19 mouse cellular contexts compared by ENCODE assay signal in genomic region chr19:3623294-3623693, GRCm38 (mm10). TPM values are rescaled to one million over a fixed set of nuclear protein-coding genes. Genes with fewer than 3 reads are reported as not detected.
DNase-seq lines count a peak whose midpoint lies in the region; ATAC-seq and TF ChIP-seq lines count a peak whose summit lies in the region.
"Had no signal": no experiment of that assay in that cellular context is flagged by ENCODE, and none has a peak within 500 bp of the region (broad histone marks: within the 10 kb centered on the region; RNA-seq: fewer than 3 reads in every experiment).

No protein-coding gene starts in this region.

- H3K27me3 ChIP-seq in kidney, adult 2 months (replicated peaks; ENCODE audit: control insufficient read depth, insufficient read depth, low read length), result no peaks in the 10 kb centered on the region
- H3K27me3 ChIP-seq in testis, adult 2 months (ENCODE audit: control insufficient read depth, insufficient read depth, low read length), result no peaks in the 10 kb centered on the region
- no peaks in the 10 kb centered on the region for H3K27me3 ChIP-seq in MEL (ENCODE audit: control insufficient read depth in 1 of 2, insufficient read depth in 2 of 2, low read length in 2 of 2)
- H3K27me3 ChIP-seq in forebrain, embryonic 13.5 days, result no peaks in the 10 kb centered on the region
- H3K27me3 ChIP-seq: embryonic facial prominence, embryonic 12.5 days; forebrain, embryonic 15.5 days; heart, embryonic 12.5 days; lung, embryonic 15.5 days; Patski had no signal

- no peak for DNase-seq in kidney, adult 2 months
- no peak for DNase-seq in kidney, postnatal 14 days
- DNase-seq in testis, postnatal 14 days (ENCODE audit: low spot score), result no peak
- peak; percentile 30 for DNase-seq in MEL (ENCODE audit: low read depth, low spot score)
- DNase-seq in left cerebral cortex, adult 2 months (ENCODE audit: extremely low spot score in 1 of 2, low spot score in 2 of 2), result no peak
- DNase-seq in heart, postnatal 4 days, result no peak
- DNase-seq: cerebellum, adult 11-12 months; cerebellum, adult 9-11 months; gastrocnemius, postnatal 25 days; heart, adult 11 months; right cerebral cortex, postnatal 25 days had no signal

- no peak overlapping the region for H3K4me3 ChIP-seq in kidney, adult 2 months (ENCODE audit: insufficient read depth, low read depth, low read length)
- H3K4me3 ChIP-seq in testis, adult 2 months (ENCODE audit: control insufficient read depth, low read depth, low read length), result no peak overlapping the region
- H3K4me3 ChIP-seq in MEL (ENCODE audit: control insufficient read depth in 1 of 2, insufficient read depth in 1 of 2, low read depth in 2 of 2, low read length in 2 of 2), result no peak overlapping the region
- H3K4me3 ChIP-seq in left cerebral cortex, adult 2 months, result no peak overlapping the region
- H3K4me3 ChIP-seq in forebrain, embryonic 13.5 days, result no peak overlapping the region
- H3K4me3 ChIP-seq: embryonic facial prominence, embryonic 12.5 days; forebrain, embryonic 15.5 days; heart, embryonic 12.5 days; lung, embryonic 15.5 days had no signal

- no peak for ATAC-seq in forebrain, embryonic 13.5 days
- ATAC-seq: forebrain, embryonic 15.5 days; hindbrain, embryonic 16.5 days; Patski had no signal

- intact Hi-C loops in left cerebral cortex, adult 2 months (cut with DNase I), result loop anchor here (5.0 kb wide), 1 partner anchor 94 kb away; no protein-coding TSS in a partner anchor

- TF ChIP-seq RAD21 in MEL (IDR thresholded peaks at IDR 0.05; ENCODE audit: low read depth, low read length), result no peak; the same call in none of the 2 replicates

- TF ChIP-seq EP300 in MEL (IDR thresholded peaks at IDR 0.05; ENCODE audit: low read depth in 1 of 2, low read length in 2 of 2), result no peak

- H3K9me3 ChIP-seq in MEL (replicated peaks; ENCODE audit: insufficient read depth, low read length), result no peaks in the 10 kb centered on the region
- 0 out of 2 replicates have a peak, but pooled peaks cover 3% of the 10 kb centered on the region for H3K9me3 ChIP-seq in forebrain, embryonic 13.5 days (replicated peaks)
- H3K9me3 ChIP-seq: embryonic facial prominence, embryonic 12.5 days; forebrain, embryonic 15.5 days; lung, embryonic 15.5 days had no signal

- no peak overlapping the region for H3K27ac ChIP-seq in kidney, adult 2 months (ENCODE audit: insufficient read depth, low read depth, low read length)
- H3K27ac ChIP-seq in testis, adult 2 months (ENCODE audit: control insufficient read depth, insufficient read depth, low read depth, low read length), result no peak overlapping the region
- no peak overlapping the region for H3K27ac ChIP-seq in MEL (ENCODE audit: control insufficient read depth, low read depth, low read length)
- H3K27ac ChIP-seq in left cerebral cortex, adult 2 months, result no peak overlapping the region
- H3K27ac ChIP-seq in forebrain, embryonic 13.5 days, result no peak overlapping the region
- H3K27ac ChIP-seq: embryonic facial prominence, embryonic 12.5 days; forebrain, embryonic 15.5 days; lung, embryonic 15.5 days had no signal

- H3K36me3 ChIP-seq in kidney, adult 2 months (ENCODE audit: control insufficient read depth, insufficient read depth, low read length), result no peaks in the 10 kb centered on the region
- H3K36me3 ChIP-seq in testis, adult 2 months (ENCODE audit: control insufficient read depth, insufficient read depth, low read length), result no peaks in the 10 kb centered on the region
- peaks cover 0 to 6% of the 10 kb centered on the region in 2 experiments; a peak in 2 of 4 replicates for H3K36me3 ChIP-seq in MEL (ENCODE audit: control insufficient read depth in 1 of 2, insufficient read depth in 2 of 2, low read length in 2 of 2)
- H3K36me3 ChIP-seq in forebrain, embryonic 13.5 days (ENCODE audit: poor library complexity, severe bottlenecking), result peaks cover 64% of the 10 kb centered on the region

- peak; percentile 14; the same call in 1 of the 2 replicates for TF ChIP-seq CTCF in kidney, adult 2 months (conservative IDR thresholded peaks at IDR 0.05; ENCODE audit: insufficient read depth, insufficient read length, low read depth, low read length)
- peak; percentile 5; the same call in 1 of the 2 replicates for TF ChIP-seq CTCF in testis, adult 2 months (IDR thresholded peaks at IDR 0.05; ENCODE audit: control insufficient read depth, insufficient read depth, insufficient replicate concordance, low read depth, low read length)
- peak in 1 of 3 experiments; percentile 26; a peak in 1 of 6 replicates for TF ChIP-seq CTCF in MEL (IDR thresholded peaks at IDR 0.05 in 2 of 3, conservative IDR thresholded peaks at IDR 0.05 in 1 of 3; ENCODE audit: control insufficient read depth in 1 of 3, insufficient read depth in 1 of 3, low read depth in 2 of 3, low read length in 3 of 3, poor library complexity in 1 of 3, severe bottlenecking in 1 of 3)
- TF ChIP-seq CTCF in left cerebral cortex, adult 2 months (IDR thresholded peaks at IDR 0.05), result no peak

- no peaks in the 10 kb centered on the region for H3K79me2 ChIP-seq in MEL (ENCODE audit: control insufficient read depth, insufficient read depth, low read length, poor library complexity)

- no peak overlapping the region for H3K4me2 ChIP-seq in forebrain, embryonic 13.5 days
- H3K4me2 ChIP-seq: embryonic facial prominence, embryonic 12.5 days; forebrain, embryonic 15.5 days; heart, embryonic 12.5 days; lung, embryonic 15.5 days had no signal

- 96% methylated on average over 4 of the region's 4 CpGs for WGBS in kidney, adult 2 months
- 94% methylated on average over 4 of the region's 4 CpGs for WGBS in forebrain, embryonic 13.5 days

- no peak for TF ChIP-seq POLR2A in kidney, adult 2 months (IDR thresholded peaks at IDR 0.05; ENCODE audit: low read depth, low read length)
- TF ChIP-seq POLR2A in testis, adult 2 months (IDR thresholded peaks at IDR 0.05; ENCODE audit: control insufficient read depth, low read depth, low read length), result no peak
- TF ChIP-seq POLR2A in MEL (IDR thresholded peaks at IDR 0.05; ENCODE audit: control insufficient read depth in 1 of 2, insufficient read depth in 1 of 2, low read depth in 1 of 2, low read length in 2 of 2, poor library complexity in 1 of 2), result no peak

- no peak overlapping the region for H3K9ac ChIP-seq in MEL (ENCODE audit: control insufficient read depth, low read depth, low read length, poor library complexity, severe bottlenecking)
- no peak overlapping the region for H3K9ac ChIP-seq in forebrain, embryonic 13.5 days
- H3K9ac ChIP-seq: embryonic facial prominence, embryonic 12.5 days; forebrain, embryonic 15.5 days; heart, embryonic 12.5 days; lung, embryonic 15.5 days had no signal

- no peaks in the 10 kb centered on the region for H3K4me1 ChIP-seq in kidney, adult 2 months (ENCODE audit: control insufficient read depth, insufficient read depth, low read length)
- H3K4me1 ChIP-seq in testis, adult 2 months (ENCODE audit: control insufficient read depth, insufficient read depth, low read length), result no peaks in the 10 kb centered on the region; the same call in 1 of the 2 replicates
- H3K4me1 ChIP-seq in MEL (ENCODE audit: control insufficient read depth in 1 of 2, insufficient read depth in 2 of 2, low read length in 2 of 2), result no peaks in the 10 kb centered on the region; a peak in 1 of 4 replicates
- H3K4me1 ChIP-seq in forebrain, embryonic 13.5 days, result no peaks in the 10 kb centered on the region
- H3K4me1 ChIP-seq: embryonic facial prominence, embryonic 12.5 days; forebrain, embryonic 15.5 days; heart, embryonic 12.5 days; lung, embryonic 15.5 days had no signal

TF ChIP-seq in MEL, 35 proteins besides CTCF, POLR2A, EP300 and RAD21:
- TF ChIP-seq ZNF384 (IDR thresholded peaks at IDR 0.05; ENCODE audit: low read depth, low read length), result peak; percentile 59
- TF ChIP-seq SIN3A (IDR thresholded peaks at IDR 0.05; ENCODE audit: low read length), result no peak
TF ChIP-seq in MEL: peak in this region for 1.

RNA-seq across cellular contexts. Expression of gene Ppp6r3, which starts 47.7 kb away (rescaled TPM):
- 52.5 and 58.5 TPM in 2 replicates for polyA plus RNA-seq in kidney, adult 2 months (2012; rRNA removed)
- 28.3 and 28.8 TPM in 2 replicates for polyA plus RNA-seq in testis, adult 2 months (2012; rRNA removed)
- total RNA-seq in MEL (2012; rRNA removed), result 49.4 and 55.5 TPM in 2 replicates
- polyA plus RNA-seq in MEL (2012; ENCODE audit: insufficient read depth in 1 of 2, insufficient read length in 2 of 2, low read depth in 1 of 2, low replicate concordance in 2 of 2, missing spikeins in 1 of 2), result 100 to 1,000 TPM in 1 of 2 experiments, 10 to 100 TPM in 1; 70.0 to 135 TPM
- total RNA-seq in left cerebral cortex, adult 2 months (2021), result 10 to 100 TPM; 76.0 to 85.1 TPM
- total RNA-seq in heart, postnatal 4 days (2021), result 100 to 1,000 TPM; 108 TPM
- 64.4 and 72.2 TPM in 2 replicates for polyA plus RNA-seq in forebrain, embryonic 13.5 days (2015; fragmentation: Nextera tagmentation; extraction: Ambion mirVana)
